Mouse (Mus musculus): ENCODE results near the gene Lrrc75a. TPM values are rescaled to one million over a fixed set of nuclear protein-coding genes. Genes with fewer than 3 reads are reported as not detected.

The Lrrc75a gene
- polyA plus RNA-seq, 1 experiment from 2014 or later = 16.2 TPM

- H3K9me3 ChIP-seq (ENCODE audit: control insufficient read depth, low read length) = no peaks in the 10 kb centered on the region
- peak; percentile 53 for DNase-seq (ENCODE audit: low spot score)
- WGBS = under 1% methylated on average over 11 of the region's 11 CpGs
- no peak overlapping the region for H3K4me3 ChIP-seq (ENCODE audit: low read depth, low read length)
- peaks cover 21% of the 10 kb centered on the region for H3K4me1 ChIP-seq (replicated peaks; ENCODE audit: control insufficient read depth, insufficient read depth, low read length)
- H3K27me3 ChIP-seq (ENCODE audit: control insufficient read depth, insufficient read depth, low read length) = no peaks in the 10 kb centered on the region
- H3K9ac ChIP-seq (ENCODE audit: low read depth, low read length) = peak overlapping the region; percentile 38
- H3K4me2 ChIP-seq (replicated peaks; ENCODE audit: low read depth, low read length) = peak overlapping the region; percentile 30
- peak overlapping the region; percentile 96 for H3K27ac ChIP-seq (ENCODE audit: low read depth, low read length)
- peak; percentile 69 for ATAC-seq (ENCODE audit: low FRiP score)
- no peaks in the 10 kb centered on the region for H3K36me3 ChIP-seq (ENCODE audit: control insufficient read depth, insufficient read depth, low read length)
Measured at GRCm38 (mm10) chr11:62630225-62630821, 18.0 kb downstream of the Lrrc75a start.

DNA sequence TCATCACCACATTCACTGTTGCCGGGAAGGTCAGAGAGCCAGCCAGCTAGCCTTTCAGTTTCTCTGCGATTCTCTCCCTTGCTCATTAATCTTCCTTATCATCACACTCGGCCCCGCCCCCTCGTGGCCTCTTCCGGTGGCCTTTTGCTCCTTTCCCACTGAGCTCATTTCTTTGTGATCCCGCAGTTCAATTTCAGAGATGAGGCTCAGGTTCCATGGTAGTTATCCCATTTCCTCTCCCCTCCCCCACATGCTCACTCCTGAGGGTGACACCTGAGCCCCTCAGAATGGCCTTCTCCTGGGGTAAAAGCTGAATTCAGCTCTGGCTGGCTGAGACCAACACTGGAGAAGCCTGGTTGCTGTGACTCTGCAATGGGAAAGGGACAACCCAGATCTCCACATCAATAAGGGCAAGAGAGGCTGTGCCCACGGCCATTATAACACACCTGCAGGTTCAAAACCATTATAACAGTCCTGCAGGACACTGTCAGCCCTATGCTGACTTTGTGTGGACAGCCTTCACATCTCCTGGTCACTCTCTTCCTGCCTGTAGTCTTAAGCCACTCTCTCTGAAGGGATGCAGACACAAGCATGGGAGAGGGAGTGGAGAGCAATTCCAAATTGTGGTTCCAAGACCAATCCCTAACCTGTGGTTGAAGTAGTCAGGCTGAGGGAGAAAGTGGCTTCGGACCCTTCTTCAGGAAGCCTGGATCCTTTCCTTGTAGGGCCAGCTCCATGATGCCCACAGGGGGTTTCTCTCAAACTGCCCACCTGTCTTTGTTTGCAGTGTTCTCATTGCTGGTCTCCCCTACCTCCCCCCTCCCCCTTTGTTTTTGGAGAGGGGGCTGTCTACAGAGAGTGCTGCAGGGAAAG, 18.7 kb downstream of the Lrrc75a start:
- peak; percentile 85 for DNase-seq (ENCODE audit: low spot score)
- 3% methylated on average over 9 of the region's 9 CpGs for WGBS
- peak; percentile 65; the same call in 1 of the 2 replicates for ATAC-seq (ENCODE audit: low FRiP score)
- no peak overlapping the region for H3K4me3 ChIP-seq (ENCODE audit: low read depth, low read length)
- peak overlapping the region; percentile 38 for H3K9ac ChIP-seq (ENCODE audit: low read depth, low read length)
- no peaks in the 10 kb centered on the region for H3K9me3 ChIP-seq (ENCODE audit: control insufficient read depth, low read length)
- peak overlapping the region; percentile 30; the same call in 1 of the 2 replicates for H3K4me2 ChIP-seq (replicated peaks; ENCODE audit: low read depth, low read length)
- H3K27me3 ChIP-seq (ENCODE audit: control insufficient read depth, insufficient read depth, low read length) = no peaks in the 10 kb centered on the region
- no peaks in the 10 kb centered on the region for H3K36me3 ChIP-seq (ENCODE audit: control insufficient read depth, insufficient read depth, low read length)
- H3K4me1 ChIP-seq (replicated peaks; ENCODE audit: control insufficient read depth, insufficient read depth, low read length) = peaks cover 26% of the 10 kb centered on the region
- H3K27ac ChIP-seq (ENCODE audit: low read depth, low read length) = peak overlapping the region; percentile 96

DNA sequence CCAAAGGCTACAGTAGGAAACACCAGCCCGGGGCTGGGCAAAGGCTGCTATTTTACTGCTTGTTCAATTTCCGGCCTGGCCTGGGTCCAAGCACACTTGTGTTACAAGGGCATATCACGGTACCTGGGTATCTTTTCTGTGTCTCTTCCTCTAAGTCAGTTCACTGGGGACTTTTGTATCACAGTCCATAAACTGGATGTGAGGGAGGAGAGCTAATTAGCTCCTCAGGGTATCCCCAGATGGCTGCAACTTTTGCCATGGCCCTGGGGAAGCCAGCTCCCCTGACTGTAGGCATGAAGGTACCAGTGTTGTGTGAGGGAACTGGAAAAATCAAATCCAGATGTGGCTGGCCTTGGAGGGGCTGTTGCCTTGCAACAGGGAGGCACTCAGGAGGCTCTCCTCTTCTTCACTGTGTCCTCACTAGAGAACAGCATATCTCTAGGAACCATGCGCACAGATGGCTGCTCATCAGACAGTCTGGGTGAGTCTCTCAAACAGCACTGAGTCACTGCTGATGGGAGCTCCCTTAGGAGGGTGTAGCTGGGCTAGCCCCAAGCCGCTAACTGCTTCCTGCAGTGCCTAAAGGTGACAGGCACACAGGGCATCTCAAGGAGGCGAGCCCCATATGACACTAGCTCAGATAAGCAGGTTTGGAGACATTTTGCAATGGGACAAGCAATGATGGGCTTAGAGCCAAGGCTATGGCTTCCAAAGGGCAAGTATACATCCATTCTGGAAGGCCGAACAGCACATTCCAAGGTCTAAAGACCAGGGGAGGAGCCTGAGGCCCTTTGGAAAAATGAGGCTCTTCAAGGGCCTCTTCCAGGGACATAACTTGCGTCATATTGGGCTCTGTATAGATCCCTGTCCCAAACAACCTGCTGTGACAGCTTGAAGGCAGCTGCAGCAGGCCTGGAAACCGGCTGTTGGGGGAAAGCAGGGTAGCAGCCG, 23.7 kb downstream of the Lrrc75a start:
- ATAC-seq (ENCODE audit: low FRiP score) = no peak
- Histone ChIP-seq H3K4me2 (replicated peaks; ENCODE audit: low read depth, low read length) (no peak overlapping the region), H3K9me3 (ENCODE audit: control insufficient read depth, low read length) (no peaks in the 10 kb centered on the region), H3K9ac (ENCODE audit: low read depth, low read length) (no peak overlapping the region), H3K4me1 (replicated peaks; ENCODE audit: control insufficient read depth, insufficient read depth, low read length) (peaks cover 13% of the 10 kb centered on the region), H3K27me3 (ENCODE audit: control insufficient read depth, insufficient read depth, low read length) (no peaks in the 10 kb centered on the region), H3K4me3 (ENCODE audit: low read depth, low read length) (no peak overlapping the region), H3K27ac (ENCODE audit: low read depth, low read length) (peak overlapping the region; percentile 51; the same call in 1 of the 2 replicates), H3K36me3 (ENCODE audit: control insufficient read depth, insufficient read depth, low read length) (no peaks in the 10 kb centered on the region)
- DNase-seq (ENCODE audit: low spot score) = peak; percentile 27
- 66% methylated on average over 10 of the region's 10 CpGs for WGBS

DNA sequence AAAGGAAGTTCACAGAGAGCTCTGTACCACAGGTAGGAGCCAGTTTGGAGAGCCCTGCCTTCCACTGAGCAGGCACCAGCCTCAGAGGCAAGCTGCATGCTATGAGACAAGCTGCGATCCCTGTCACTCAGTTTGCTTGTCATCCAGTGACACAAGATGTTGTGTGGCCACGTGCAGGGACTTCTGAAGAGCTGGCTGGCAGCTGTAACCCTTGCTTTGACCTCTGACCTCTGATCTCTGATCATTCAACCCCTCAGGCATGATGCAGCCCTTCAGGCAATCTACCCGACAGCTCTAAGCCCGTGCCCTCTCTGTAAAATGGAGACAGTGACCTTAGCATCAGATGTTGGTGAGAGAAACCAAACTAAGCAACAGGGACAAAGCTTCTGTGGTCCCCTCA, 25.5 kb downstream of the Lrrc75a start:
- H3K9me3 ChIP-seq (ENCODE audit: control insufficient read depth, low read length) = no peaks in the 10 kb centered on the region
- no peak overlapping the region for H3K4me3 ChIP-seq (ENCODE audit: low read depth, low read length)
- H3K36me3 ChIP-seq (ENCODE audit: control insufficient read depth, insufficient read depth, low read length) = no peaks in the 10 kb centered on the region
- H3K27me3 ChIP-seq (ENCODE audit: control insufficient read depth, insufficient read depth, low read length) = no peaks in the 10 kb centered on the region
- no peak for DNase-seq (ENCODE audit: low spot score)
- no peak overlapping the region for H3K27ac ChIP-seq (ENCODE audit: low read depth, low read length)
- ATAC-seq (ENCODE audit: low FRiP score) = no peak
- H3K4me1 ChIP-seq (replicated peaks; ENCODE audit: control insufficient read depth, insufficient read depth, low read length) = peaks cover 7% of the 10 kb centered on the region
- 19% methylated on average over 4 of the region's 4 CpGs for WGBS
- H3K9ac ChIP-seq (ENCODE audit: low read depth, low read length) = no peak overlapping the region
- H3K4me2 ChIP-seq (replicated peaks; ENCODE audit: low read depth, low read length) = no peak overlapping the region

DNA sequence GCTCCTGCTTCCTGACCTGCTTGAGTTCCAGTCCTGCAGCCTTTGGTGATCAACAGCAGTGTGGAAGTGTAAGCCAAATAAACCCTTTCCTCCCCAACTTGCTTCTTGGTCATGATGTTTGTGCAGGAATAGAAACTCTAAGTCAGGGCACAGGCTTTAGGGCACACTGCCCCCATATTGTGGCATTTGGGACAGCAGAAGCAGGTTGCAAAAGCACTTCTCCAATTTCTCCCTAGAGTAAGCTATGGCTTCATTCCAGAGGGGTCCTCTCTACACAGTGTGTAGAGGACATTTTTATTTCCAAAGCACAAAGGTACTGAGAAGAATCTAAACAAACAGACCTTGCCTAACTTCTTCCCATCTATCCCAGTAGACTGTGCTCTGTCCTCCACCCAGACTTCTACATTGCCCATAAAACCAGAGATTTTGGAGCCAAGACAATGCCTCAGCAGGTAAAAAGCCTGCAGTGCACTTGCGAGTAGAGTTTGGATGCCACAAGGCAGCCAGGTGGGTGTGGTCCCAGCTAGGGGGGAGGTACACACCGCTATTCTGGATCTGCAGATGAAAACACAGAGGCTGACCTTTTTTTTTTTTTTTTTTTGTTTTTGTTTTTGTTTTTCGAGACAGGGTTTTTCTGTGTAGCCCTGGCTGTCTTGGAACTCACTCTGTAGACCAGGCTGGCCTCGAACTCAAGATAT, 26.6 kb downstream of the Lrrc75a start:
- Histone ChIP-seq H3K4me2 (replicated peaks; ENCODE audit: low read depth, low read length) (no peak overlapping the region), H3K36me3 (ENCODE audit: control insufficient read depth, insufficient read depth, low read length) (no peaks in the 10 kb centered on the region), H3K9me3 (ENCODE audit: control insufficient read depth, low read length) (no peaks in the 10 kb centered on the region), H3K27me3 (ENCODE audit: control insufficient read depth, insufficient read depth, low read length) (no peaks in the 10 kb centered on the region), H3K4me3 (ENCODE audit: low read depth, low read length) (no peak overlapping the region), H3K4me1 (replicated peaks; ENCODE audit: control insufficient read depth, insufficient read depth, low read length) (peaks cover 7% of the 10 kb centered on the region), H3K27ac (ENCODE audit: low read depth, low read length) (no peak overlapping the region), H3K9ac (ENCODE audit: low read depth, low read length) (no peak overlapping the region)
- no peak for DNase-seq (ENCODE audit: low spot score)
- no peak for ATAC-seq (ENCODE audit: low FRiP score)
- WGBS = 80% methylated on average over 4 of the region's 4 CpGs

- 96% methylated on average over 8 of the region's 8 CpGs for WGBS
- no peak overlapping the region for H3K9ac ChIP-seq (ENCODE audit: low read depth, low read length)
- DNase-seq (ENCODE audit: low spot score) = no peak
- peaks cover 7% of the 10 kb centered on the region for H3K4me1 ChIP-seq (replicated peaks; ENCODE audit: control insufficient read depth, insufficient read depth, low read length)
- H3K36me3 ChIP-seq (ENCODE audit: control insufficient read depth, insufficient read depth, low read length) = no peaks in the 10 kb centered on the region
- H3K27ac ChIP-seq (ENCODE audit: low read depth, low read length) = no peak overlapping the region
- H3K9me3 ChIP-seq (ENCODE audit: control insufficient read depth, low read length) = no peaks in the 10 kb centered on the region
- H3K4me2 ChIP-seq (replicated peaks; ENCODE audit: low read depth, low read length) = no peak overlapping the region
- H3K27me3 ChIP-seq (ENCODE audit: control insufficient read depth, insufficient read depth, low read length) = no peaks in the 10 kb centered on the region
- no peak for ATAC-seq (ENCODE audit: low FRiP score)
- H3K4me3 ChIP-seq (ENCODE audit: low read depth, low read length) = no peak overlapping the region
Measured at GRCm38 (mm10) chr11:62621079-62621478, 27.2 kb downstream of the Lrrc75a start.

DNA sequence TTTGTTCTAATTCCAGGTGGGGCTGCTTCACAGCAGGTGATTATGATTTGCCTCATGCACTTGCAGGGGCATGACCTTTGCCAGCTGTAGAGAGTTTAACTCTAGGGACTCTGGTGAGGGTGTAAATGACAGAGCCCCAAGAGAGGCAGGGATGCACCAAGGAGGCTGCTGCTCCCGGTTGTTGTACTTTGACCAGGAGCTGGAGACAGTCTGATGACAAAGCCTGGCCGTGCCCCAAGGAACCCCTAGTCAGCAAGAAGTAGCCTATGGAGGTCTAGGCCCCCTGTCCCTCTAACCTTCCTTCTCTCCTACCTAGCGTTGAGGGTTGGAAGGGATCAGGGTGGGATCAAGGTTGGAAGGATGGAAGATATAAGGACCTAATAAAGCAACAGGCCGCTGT, 32.9 kb downstream of the Lrrc75a start:
- Histone ChIP-seq H3K36me3 (ENCODE audit: control insufficient read depth, insufficient read depth, low read length) (no peaks in the 10 kb centered on the region), H3K27ac (ENCODE audit: low read depth, low read length) (no peak overlapping the region), H3K4me3 (ENCODE audit: low read depth, low read length) (no peak overlapping the region), H3K9ac (ENCODE audit: low read depth, low read length) (no peak overlapping the region), H3K27me3 (ENCODE audit: control insufficient read depth, insufficient read depth, low read length) (no peaks in the 10 kb centered on the region), H3K4me1 (replicated peaks; ENCODE audit: control insufficient read depth, insufficient read depth, low read length) (peaks cover 10% of the 10 kb centered on the region), H3K4me2 (replicated peaks; ENCODE audit: low read depth, low read length) (no peak overlapping the region), H3K9me3 (ENCODE audit: control insufficient read depth, low read length) (no peaks in the 10 kb centered on the region)
- ATAC-seq (ENCODE audit: low FRiP score) (no peak), DNase-seq (ENCODE audit: low spot score) (no peak)
- 92% methylated on average over 4 of the region's 4 CpGs for WGBS

DNA sequence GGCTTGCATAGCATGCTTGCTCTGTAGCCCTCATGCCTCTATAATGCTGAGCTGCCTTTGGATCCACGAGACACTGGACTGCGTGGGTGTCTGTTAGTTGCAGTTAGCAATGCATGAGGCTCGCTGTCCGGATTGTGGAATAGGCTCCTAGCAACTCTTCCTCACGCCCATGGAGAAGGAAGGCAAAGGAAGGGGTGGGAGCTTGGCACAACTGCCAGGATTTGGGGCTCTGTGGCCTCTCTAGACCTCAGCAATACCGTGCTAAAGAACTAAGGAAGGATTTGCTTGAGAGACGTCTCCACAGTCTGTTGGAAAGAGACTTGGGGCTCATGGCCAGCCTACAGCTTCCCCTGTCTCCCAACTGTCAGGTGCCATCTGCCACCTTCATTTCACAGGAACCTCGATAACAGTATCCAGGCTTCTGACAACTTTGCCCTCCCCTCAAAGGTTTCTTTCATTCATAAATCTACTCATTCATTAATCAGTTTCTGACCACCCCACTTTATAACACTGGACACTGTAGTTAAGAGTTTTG, 33.4 kb downstream of the Lrrc75a start:
- Histone ChIP-seq H3K4me1 (replicated peaks; ENCODE audit: control insufficient read depth, insufficient read depth, low read length) (peaks cover 10% of the 10 kb centered on the region), H3K4me2 (replicated peaks; ENCODE audit: low read depth, low read length) (no peak overlapping the region), H3K9ac (ENCODE audit: low read depth, low read length) (0 out of 2 replicates have a peak overlapping the region, but pooled peaks have one; percentile 2), H3K36me3 (ENCODE audit: control insufficient read depth, insufficient read depth, low read length) (no peaks in the 10 kb centered on the region), H3K27me3 (ENCODE audit: control insufficient read depth, insufficient read depth, low read length) (no peaks in the 10 kb centered on the region), H3K27ac (ENCODE audit: low read depth, low read length) (peak overlapping the region; percentile 87), H3K9me3 (ENCODE audit: control insufficient read depth, low read length) (no peaks in the 10 kb centered on the region), H3K4me3 (ENCODE audit: low read depth, low read length) (no peak overlapping the region)
- ATAC-seq (ENCODE audit: low FRiP score) (no peak), DNase-seq (ENCODE audit: low spot score) (no peak)
- WGBS = 84% methylated on average over 8 of the region's 8 CpGs

All from hindbrain, embryonic 11.5 days (tissue).